Mouse (Mus musculus): Measurements from ENCODE around the gene Zfp423. TPM values are rescaled to one million over a fixed set of nuclear protein-coding genes. Genes with fewer than 3 reads are reported as not detected.
A peak's percentile ranks its signal among the peaks of the same experiment; 100 is the strongest.

The Zfp423 gene
- polyA plus RNA-seq, 1 experiment = not detected

- no peak overlapping the region for H3K27ac ChIP-seq (ENCODE audit: insufficient read depth, low read depth, low read length)
- TF ChIP-seq POLR2A (IDR thresholded peaks at IDR 0.05; ENCODE audit: insufficient read depth, low read depth, low read length) (no peak), CTCF (IDR thresholded peaks at IDR 0.05; ENCODE audit: insufficient read depth, low read depth, low read length) (no peak)
- peaks cover 33% of the 10 kb centered on the region for H3K4me1 ChIP-seq (ENCODE audit: control insufficient read depth, insufficient read depth, low read length)
- 13% methylated on average over 20 of the region's 20 CpGs for WGBS
- peak overlapping the region; percentile 72 for H3K4me3 ChIP-seq (ENCODE audit: insufficient read depth, low read depth, low read length)
Measured at GRCm38 (mm10) chr8:87957871-87958450, 1.4 kb downstream of the Zfp423 start.

DNA sequence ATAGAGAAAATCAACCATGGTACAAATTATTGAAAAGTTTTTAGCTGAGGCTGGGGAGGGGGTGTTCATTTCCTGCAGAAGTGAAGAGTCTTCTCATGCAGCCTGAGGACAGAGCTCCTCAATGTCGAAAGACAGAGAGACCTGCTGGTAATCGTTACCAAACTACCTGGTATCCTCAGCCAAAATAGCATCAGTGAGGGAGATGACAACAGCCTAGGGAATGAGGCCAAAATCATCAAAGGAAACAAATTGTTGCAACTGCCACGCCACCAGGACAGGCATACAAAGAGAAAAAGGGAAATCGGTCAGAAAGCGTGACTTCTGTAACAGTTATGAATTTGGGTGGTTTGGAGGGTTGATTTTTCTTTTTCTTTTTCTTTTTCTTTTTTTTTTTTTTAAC, 3.4 kb downstream of the Zfp423 start:
- Histone ChIP-seq H3K4me3 (ENCODE audit: insufficient read depth, low read depth, low read length) (no peak overlapping the region), H3K4me1 (ENCODE audit: control insufficient read depth, insufficient read depth, low read length) (peaks cover 17% of the 10 kb centered on the region), H3K27ac (ENCODE audit: insufficient read depth, low read depth, low read length) (no peak overlapping the region)
- TF ChIP-seq POLR2A (IDR thresholded peaks at IDR 0.05; ENCODE audit: insufficient read depth, low read depth, low read length) = no peak
- TF ChIP-seq CTCF (IDR thresholded peaks at IDR 0.05; ENCODE audit: insufficient read depth, low read depth, low read length) = no peak
- 72% methylated on average over 5 of the region's 5 CpGs for WGBS

GRCm38 (mm10) chr8:87953473-87953872, 5.9 kb downstream of the Zfp423 start:
- WGBS = 76% methylated on average over 5 of the region's 5 CpGs
- TF ChIP-seq POLR2A (IDR thresholded peaks at IDR 0.05; ENCODE audit: insufficient read depth, low read depth, low read length) (no peak), CTCF (IDR thresholded peaks at IDR 0.05; ENCODE audit: insufficient read depth, low read depth, low read length) (no peak)
- H3K4me1 ChIP-seq (ENCODE audit: control insufficient read depth, insufficient read depth, low read length) = peaks cover 13% of the 10 kb centered on the region
- H3K4me3 ChIP-seq (ENCODE audit: insufficient read depth, low read depth, low read length) = no peak overlapping the region
- H3K27ac ChIP-seq (ENCODE audit: insufficient read depth, low read depth, low read length) = no peak overlapping the region

DNA sequence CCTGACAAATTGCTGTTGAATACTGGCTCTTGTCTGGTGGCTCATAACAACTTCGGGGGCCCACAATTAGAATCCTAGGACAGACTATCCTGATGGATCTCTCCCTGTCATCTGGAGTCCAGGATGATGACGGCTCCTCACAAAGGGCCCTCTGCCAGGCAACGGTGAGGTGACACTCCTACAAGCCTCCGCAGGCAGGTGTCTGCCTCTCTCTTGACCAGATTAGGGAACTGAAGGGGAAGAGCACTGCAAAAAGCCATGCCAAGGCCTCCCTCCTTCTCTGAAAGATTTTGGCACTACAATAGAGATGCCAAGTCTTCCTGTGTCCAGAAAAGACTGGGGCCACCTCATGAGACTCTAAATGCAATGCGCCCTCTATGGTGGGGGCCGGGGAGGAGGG, 7.1 kb downstream of the Zfp423 start:
- WGBS = 76% methylated on average over 6 of the region's 6 CpGs

GRCm38 (mm10) chr8:87944225-87944934, 15.0 kb downstream of the Zfp423 start:
- Histone ChIP-seq H3K27ac (ENCODE audit: insufficient read depth, low read depth, low read length) (no peak overlapping the region), H3K4me3 (ENCODE audit: insufficient read depth, low read depth, low read length) (no peak overlapping the region), H3K4me1 (ENCODE audit: control insufficient read depth, insufficient read depth, low read length) (peaks cover 24% of the 10 kb centered on the region)
- TF ChIP-seq CTCF (IDR thresholded peaks at IDR 0.05; ENCODE audit: insufficient read depth, low read depth, low read length) = no peak
- TF ChIP-seq POLR2A (IDR thresholded peaks at IDR 0.05; ENCODE audit: insufficient read depth, low read depth, low read length) = no peak
- WGBS = 72% methylated on average over 5 of the region's 5 CpGs

More for the DNA sequence above, 7.1 kb downstream of the Zfp423 start:
- Histone ChIP-seq H3K4me3 (ENCODE audit: insufficient read depth, low read depth, low read length) (no peak overlapping the region), H3K27ac (ENCODE audit: insufficient read depth, low read depth, low read length) (no peak overlapping the region), H3K4me1 (ENCODE audit: control insufficient read depth, insufficient read depth, low read length) (peaks cover 4% of the 10 kb centered on the region; the same call in 1 of the 2 replicates)
- TF ChIP-seq POLR2A (IDR thresholded peaks at IDR 0.05; ENCODE audit: insufficient read depth, low read depth, low read length) = no peak

DNA sequence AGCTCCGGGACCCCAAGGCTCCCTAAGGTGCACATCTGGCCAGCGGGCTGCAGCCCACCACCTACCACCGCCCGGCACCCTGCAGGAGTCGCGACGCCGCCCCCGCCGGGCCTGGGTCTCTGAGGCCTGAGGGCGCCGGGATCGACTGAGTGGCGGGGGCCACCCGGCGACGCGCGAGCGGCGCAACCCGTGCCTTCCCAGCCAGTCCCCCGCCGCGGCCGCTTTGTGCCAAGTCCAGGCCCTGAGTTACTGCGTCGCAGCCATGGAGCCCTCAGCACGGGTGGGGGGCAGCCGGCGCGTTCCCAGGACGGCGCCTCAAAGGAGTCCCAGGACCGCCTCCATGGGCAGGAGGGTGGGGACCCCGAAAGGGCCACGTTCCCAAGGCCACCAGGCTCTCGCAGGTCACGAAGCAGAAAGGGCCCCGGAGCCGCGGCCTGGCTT, 15.7 kb downstream of the Zfp423 start:
- H3K27ac ChIP-seq (ENCODE audit: insufficient read depth, low read depth, low read length) = no peak overlapping the region
- WGBS = 13% methylated on average over 42 of the region's 42 CpGs
- TF ChIP-seq CTCF (IDR thresholded peaks at IDR 0.05; ENCODE audit: insufficient read depth, low read depth, low read length) = no peak
- no peak for TF ChIP-seq POLR2A (IDR thresholded peaks at IDR 0.05; ENCODE audit: insufficient read depth, low read depth, low read length)

GRCm38 (mm10) chr8:87940646-87941045, 18.7 kb downstream of the Zfp423 start:
- WGBS = 69% methylated on average over 6 of the region's 6 CpGs
- TF ChIP-seq CTCF (IDR thresholded peaks at IDR 0.05; ENCODE audit: insufficient read depth, low read depth, low read length) (no peak), POLR2A (IDR thresholded peaks at IDR 0.05; ENCODE audit: insufficient read depth, low read depth, low read length) (no peak)
- Histone ChIP-seq H3K4me1 (ENCODE audit: control insufficient read depth, insufficient read depth, low read length) (peaks cover 32% of the 10 kb centered on the region), H3K27ac (ENCODE audit: insufficient read depth, low read depth, low read length) (no peak overlapping the region), H3K4me3 (ENCODE audit: insufficient read depth, low read depth, low read length) (no peak overlapping the region)

More for the DNA sequence above, 15.7 kb downstream of the Zfp423 start:
- Histone ChIP-seq H3K4me3 (ENCODE audit: insufficient read depth, low read depth, low read length) (peak overlapping the region; percentile 41), H3K4me1 (ENCODE audit: control insufficient read depth, insufficient read depth, low read length) (peaks cover 27% of the 10 kb centered on the region)

DNA sequence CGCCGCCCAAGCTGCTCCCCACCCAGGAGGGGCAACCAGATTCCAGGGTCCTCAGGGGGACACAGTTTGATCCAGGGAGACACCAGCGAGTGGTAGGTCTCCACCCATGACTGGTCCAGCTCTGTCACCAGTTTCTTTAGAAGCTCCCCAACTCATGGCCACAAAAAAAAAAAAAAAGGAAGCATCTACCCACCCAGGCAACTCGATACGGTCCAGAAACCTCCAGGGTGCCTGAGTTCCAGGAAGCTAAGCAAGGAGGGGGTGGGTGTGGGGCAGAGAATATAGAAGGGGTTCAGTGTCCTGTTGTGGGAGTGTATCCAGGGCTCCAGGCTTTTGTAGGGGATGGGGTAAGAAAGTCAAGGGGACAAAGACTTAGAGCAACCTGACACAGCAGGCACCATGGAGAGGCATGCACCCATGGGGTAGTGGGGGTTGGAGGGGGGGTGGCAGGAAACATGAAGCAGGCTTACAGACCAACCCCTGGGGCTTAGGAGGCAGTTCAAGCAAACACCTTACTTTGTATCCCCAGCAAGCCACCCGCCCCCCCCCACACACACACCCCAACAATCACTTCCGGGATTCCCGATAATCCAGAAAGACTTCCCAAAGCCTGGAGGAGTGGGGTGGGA, 20.0 kb downstream of the Zfp423 start:
- 53% methylated on average over 8 of the region's 8 CpGs for WGBS
- Histone ChIP-seq H3K4me1 (ENCODE audit: control insufficient read depth, insufficient read depth, low read length) (peaks cover 32% of the 10 kb centered on the region), H3K4me3 (ENCODE audit: insufficient read depth, low read depth, low read length) (no peak overlapping the region), H3K27ac (ENCODE audit: insufficient read depth, low read depth, low read length) (peak overlapping the region; percentile 42; the same call in 1 of the 2 replicates)
- TF ChIP-seq CTCF (IDR thresholded peaks at IDR 0.05; ENCODE audit: insufficient read depth, low read depth, low read length) = no peak
- no peak for TF ChIP-seq POLR2A (IDR thresholded peaks at IDR 0.05; ENCODE audit: insufficient read depth, low read depth, low read length)
